Mouse (Mus musculus) ES-E14 (cell line): ENCODE measurements at regions not wholly inside any gene's neighbourhood (a gene's known extent, or its start where the extent isn't known, plus 50 kb on each side); places are given as distances from the start of the nearest gene placed in this dataset.
A peak's percentile ranks its signal among the peaks of the same experiment; 100 is the strongest.

Experiments
- DNase-seq: peaks from one replicate; pipeline ENCODE4 v3.0.0-alpha.2; 2013; ENCODE audit warnings: low read depth, low spot score
- H3K27ac ChIP-seq: 2 replicates; pipeline ENCODE4 v1.5.1; 2012; ENCODE audit warnings: low read depth, mild to moderate bottlenecking, low read length, moderate library complexity, mixed read lengths; ENCODE audit not compliant: poor library complexity, insufficient read depth, severe bottlenecking
- H3K36me3 ChIP-seq: 2 replicates; pipeline ENCODE4 v1.6.1; 2012; ENCODE audit warnings: mild to moderate bottlenecking, low read length, moderate library complexity, mixed read lengths; ENCODE audit not compliant: control insufficient read depth, poor library complexity, insufficient read depth, severe bottlenecking
- H3K4me1 ChIP-seq, 2 experiments: fragments of 150-350 bp in 1 of 2; sonication (generic) in 1 of 2; 2 replicates each; pipeline ENCODE4 v1.6.1; 2012; ENCODE audit warnings: low read length in 2 of 2, mild to moderate bottlenecking in 1 of 2, mixed read lengths in 1 of 2; ENCODE audit not compliant: control insufficient read depth in 2 of 2, insufficient read depth in 2 of 2, poor library complexity in 1 of 2
- H3K4me3 ChIP-seq, 2 experiments: fragments of 150-350 bp in 1 of 2; sonication (generic) in 1 of 2; 2 replicates each; pipeline ENCODE4 v1.5.1; 2012; ENCODE audit warnings: low read length in 2 of 2, low read depth in 1 of 2, mild to moderate bottlenecking in 1 of 2, mixed read lengths in 1 of 2; ENCODE audit not compliant: insufficient read depth in 1 of 2, poor library complexity in 1 of 2, severe bottlenecking in 1 of 2
- H3K9ac ChIP-seq: 2 replicates; pipeline ENCODE4 v1.6.1; 2012; ENCODE audit warnings: low read depth, mild to moderate bottlenecking, low read length, mixed read lengths; ENCODE audit not compliant: poor library complexity, insufficient read depth, severe bottlenecking
- H3K9me3 ChIP-seq: fragments of 150-350 bp; sonication (generic); 2 replicates; pipeline ENCODE4 v1.6.1; 2012; ENCODE audit warnings: low read depth, mild to moderate bottlenecking, low read length; ENCODE audit not compliant: control insufficient read depth, insufficient read depth
- CHD2 ChIP-seq: IDR thresholded peaks from 2 replicates; pipeline ENCODE4 v1.6.1; 2014; ENCODE audit warnings: mild to moderate bottlenecking, low read depth, low read length, inconsistent platforms
- HCFC1 ChIP-seq: IDR thresholded peaks from 2 replicates; pipeline ENCODE4 v1.6.1; 2012; ENCODE audit warnings: low read length, inconsistent platforms, borderline replicate concordance; ENCODE audit not compliant: insufficient read depth
- MAFK ChIP-seq: IDR thresholded peaks from 2 replicates; pipeline ENCODE4 v1.6.1; 2014; ENCODE audit warnings: mild to moderate bottlenecking, low read depth, low read length, inconsistent platforms; ENCODE audit not compliant: insufficient read depth
- ZC3H11A ChIP-seq: IDR thresholded peaks from 2 replicates; pipeline ENCODE4 v1.6.1; 2012; ENCODE audit warnings: low read depth, mild to moderate bottlenecking, inconsistent platforms, low read length, borderline replicate concordance
- ZNF384 ChIP-seq: IDR thresholded peaks from 2 replicates; pipeline ENCODE4 v1.6.1; 2012; ENCODE audit warnings: low read depth, low read length, inconsistent platforms
- in situ Hi-C, 2 experiments: fragments of 600-800 bp; cut with MboI; formaldehyde crosslinking; loops; one replicate each; pipeline ENCODE4 v1.15.1; 2025; ENCODE audit warnings: low sequenced_read_pairs in 2 of 2, inconsistent platforms in 1 of 2; ENCODE audit not compliant: unreplicated experiment in 2 of 2

GRCm38 (mm10) chr4:95360336-95360967, 196.9 kb upstream of the Fggy start:
- H3K27ac ChIP-seq = no peak overlapping the region
- TF ChIP-seq HCFC1 = no peak
- TF ChIP-seq ZC3H11A = no peak
- TF ChIP-seq MAFK = no peak
- no peak for TF ChIP-seq CHD2
- TF ChIP-seq ZNF384 = no peak
- no peak overlapping the region for H3K9ac ChIP-seq
- no peaks in the 10 kb centered on the region for H3K36me3 ChIP-seq
- H3K4me3 ChIP-seq = no peak overlapping the region
- H3K4me1 ChIP-seq = peaks cover 0 to 2% of the 10 kb centered on the region in 2 experiments; a peak in 1 of 4 replicates
- in situ Hi-C loops = no loop called here
- DNase-seq = no peak
- no peaks in the 10 kb centered on the region for H3K9me3 ChIP-seq

GRCm38 (mm10) chr4:95364376-95365082, 192.8 kb upstream of the Fggy start:
- no peak overlapping the region for H3K27ac ChIP-seq
- no peak overlapping the region for H3K4me3 ChIP-seq
- no peaks in the 10 kb centered on the region for H3K9me3 ChIP-seq
- no peak for DNase-seq
- TF ChIP-seq MAFK (no peak), ZNF384 (no peak), ZC3H11A (no peak), HCFC1 (no peak), CHD2 (no peak)
- H3K9ac ChIP-seq = no peak overlapping the region
- peaks cover 0 to 2% of the 10 kb centered on the region in 2 experiments; a peak in 1 of 4 replicates for H3K4me1 ChIP-seq
- H3K36me3 ChIP-seq = no peaks in the 10 kb centered on the region
- in situ Hi-C loops = no loop called here

- TF ChIP-seq ZNF384 (no peak), CHD2 (no peak), ZC3H11A (no peak), MAFK (no peak), HCFC1 (no peak)
- Histone ChIP-seq H3K4me1 (no peaks in the 10 kb centered on the region), H3K36me3 (no peaks in the 10 kb centered on the region), H3K9me3 (no peaks in the 10 kb centered on the region), H3K4me3 (no peak overlapping the region), H3K27ac (no peak overlapping the region), H3K9ac (no peak overlapping the region)
- in situ Hi-C loops = no loop called here
- no peak for DNase-seq
These were observed 180.9 kb upstream of the Fggy start for GRCm38 (mm10) chr4:95376386-95376785.

GRCm38 (mm10) chr4:95377222-95378134, 179.8 kb upstream of the Fggy start:
- H3K9ac ChIP-seq = no peak overlapping the region
- H3K9me3 ChIP-seq = no peaks in the 10 kb centered on the region
- no peak overlapping the region for H3K27ac ChIP-seq
- no peaks in the 10 kb centered on the region for H3K4me1 ChIP-seq
- peak; percentile 20 for DNase-seq
- TF ChIP-seq HCFC1 = no peak
- TF ChIP-seq ZNF384 = no peak
- TF ChIP-seq MAFK = no peak
- TF ChIP-seq CHD2 = no peak
- no peak for TF ChIP-seq ZC3H11A
- no peak overlapping the region for H3K4me3 ChIP-seq
- in situ Hi-C loops = no loop called here
- no peaks in the 10 kb centered on the region for H3K36me3 ChIP-seq
